Mouse (Mus musculus) liver, embryonic 16.5 days (tissue): ENCODE measurements around the gene Ppm1d. TPM values are rescaled to one million over a fixed set of nuclear protein-coding genes. Genes with fewer than 3 reads are reported as not detected.
A peak's percentile ranks its signal among the peaks of the same experiment; 100 is the strongest.

Experiments
- ATAC-seq: fragments of 200-750 bp; cut with Nextera tagmentation; 2 replicates; pipeline ENCODE4 v1.8.0; 2017; ENCODE audit warnings: low read depth, mild to moderate bottlenecking, moderate number of reproducible peaks, moderate library complexity
- H3K27ac ChIP-seq: fragments of 300-500 bp; sonication (generic); 2 replicates; pipeline ENCODE4 v1.5.1; 2014; ENCODE audit warnings: mild to moderate bottlenecking, low read length
- H3K27me3 ChIP-seq: fragments of 300-500 bp; sonication (generic); 2 replicates; pipeline ENCODE4 v1.6.1; 2014; ENCODE audit warnings: low read depth, low read length, mixed read lengths; ENCODE audit not compliant: control insufficient read depth, insufficient read depth
- H3K36me3 ChIP-seq: fragments of 300-500 bp; sonication (generic); 2 replicates; pipeline ENCODE4 v1.6.1; 2014; ENCODE audit warnings: mild to moderate bottlenecking; ENCODE audit not compliant: control insufficient read depth, insufficient read depth
- H3K4me1 ChIP-seq: fragments of 300-500 bp; sonication (generic); 2 replicates; pipeline ENCODE4 v1.6.1; 2014; ENCODE audit warnings: low read depth, low read length, mixed read lengths; ENCODE audit not compliant: control insufficient read depth
- H3K4me2 ChIP-seq: fragments of 300-500 bp; sonication (generic); 2 replicates; pipeline ENCODE4 v1.6.1; 2014; ENCODE audit warnings: low read depth, low read length, mixed read lengths
- H3K4me3 ChIP-seq: fragments of 300-500 bp; sonication (generic); 2 replicates; pipeline ENCODE4 v1.5.1; 2014; ENCODE audit warnings: low read depth, mild to moderate bottlenecking, low read length
- H3K9ac ChIP-seq: fragments of 300-500 bp; sonication (generic); 2 replicates; pipeline ENCODE4 v1.6.1; 2014; ENCODE audit warnings: low read depth, low read length
- H3K9me3 ChIP-seq: fragments of 300-500 bp; sonication (generic); replicated peaks from 2 replicates; pipeline ENCODE4 v1.6.1; 2016; ENCODE audit warnings: low read length; ENCODE audit not compliant: control insufficient read depth
- WGBS: fragments of 180-500 bp; shearing (Covaris S2); extraction: QIAGEN DNeasy Blood & Tissue Kit; methylation state at CpG from one replicate; pipeline ENCODE4 v1.1.7; 2014; ENCODE audit not compliant: insufficient replicate concordance; 5-methylcytosine and 5-hydroxymethylcytosine counted together
- polyA plus RNA-seq: library from polyadenylated mRNA; unstranded; fragments of >200 nt; fragmentation: Nextera tagmentation; extraction: Ambion mirVana; gene quantifications from 2 replicates; pipeline ENCODE4 v1.2.1, GENCODE M21; 2015

The Ppm1d gene
- polyA plus RNA-seq, 1 experiment from 2014 or later, result 18.4 TPM

- Histone ChIP-seq H3K4me2 (peak overlapping the region; percentile 63), H3K9ac (peak overlapping the region; percentile 50), H3K9me3 (no peaks in the 10 kb centered on the region), H3K27me3 (no peaks in the 10 kb centered on the region), H3K36me3 (peaks cover 16% of the 10 kb centered on the region), H3K27ac (no peak overlapping the region), H3K4me3 (peak overlapping the region; percentile 99), H3K4me1 (peaks cover 16% of the 10 kb centered on the region)
- 91% methylated on average over 3 of the region's 3 CpGs for WGBS
- ATAC-seq, result no peak
Measured at GRCm38 (mm10) chr11:85313361-85313760, 2.3 kb downstream of the Ppm1d start.

GRCm38 (mm10) chr11:85323567-85324330 is 12.7 kb downstream of the Ppm1d start:
- Histone ChIP-seq H3K27me3 (no peaks in the 10 kb centered on the region), H3K4me1 (peaks cover 8% of the 10 kb centered on the region), H3K4me2 (0 out of 2 replicates have a peak overlapping the region, but pooled peaks have one; percentile 3), H3K4me3 (no peak overlapping the region), H3K9ac (no peak overlapping the region), H3K9me3 (no peaks in the 10 kb centered on the region), H3K36me3 (peaks cover 4% of the 10 kb centered on the region; the same call in 1 of the 2 replicates), H3K27ac (no peak overlapping the region; the same call in 1 of the 2 replicates)
- no peak for ATAC-seq
- 41% methylated on average over 9 of the region's 9 CpGs for WGBS

DNA sequence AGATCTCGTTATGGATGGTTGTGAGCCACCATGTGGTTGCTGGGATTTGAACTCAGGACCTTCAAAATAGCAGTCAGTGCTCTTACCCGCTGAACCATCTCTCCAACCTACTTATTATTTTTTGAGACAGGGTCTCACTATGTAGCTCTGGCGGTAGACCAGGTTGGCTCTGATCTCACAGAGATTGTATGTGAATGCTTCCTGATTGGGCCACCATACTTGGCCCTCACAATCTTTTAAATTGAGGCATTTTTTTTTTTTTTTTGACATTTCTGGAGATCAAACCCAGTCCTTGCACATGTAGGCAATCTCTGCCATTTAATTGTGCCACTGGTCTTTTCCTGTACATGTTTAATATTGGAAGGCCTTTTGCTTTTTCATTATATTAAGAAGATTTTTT is 17.7 kb downstream of the Ppm1d start:
- Histone ChIP-seq H3K4me1 (peaks cover 6% of the 10 kb centered on the region), H3K4me2 (no peak overlapping the region), H3K36me3 (peaks cover 18% of the 10 kb centered on the region), H3K27me3 (no peaks in the 10 kb centered on the region), H3K9me3 (no peaks in the 10 kb centered on the region), H3K9ac (no peak overlapping the region), H3K27ac (no peak overlapping the region), H3K4me3 (no peak overlapping the region)
- ATAC-seq, result no peak
- WGBS, result 86% methylated on average over 3 of the region's 3 CpGs

GRCm38 (mm10) chr11:85329167-85329894 is 18.3 kb downstream of the Ppm1d start:
- Histone ChIP-seq H3K4me2 (no peak overlapping the region), H3K9ac (no peak overlapping the region), H3K4me1 (no peaks in the 10 kb centered on the region), H3K27ac (no peak overlapping the region), H3K27me3 (no peaks in the 10 kb centered on the region), H3K9me3 (no peaks in the 10 kb centered on the region), H3K36me3 (peaks cover 23% of the 10 kb centered on the region), H3K4me3 (no peak overlapping the region)
- no peak for ATAC-seq
- WGBS, result 91% methylated on average over 7 of the region's 7 CpGs

DNA sequence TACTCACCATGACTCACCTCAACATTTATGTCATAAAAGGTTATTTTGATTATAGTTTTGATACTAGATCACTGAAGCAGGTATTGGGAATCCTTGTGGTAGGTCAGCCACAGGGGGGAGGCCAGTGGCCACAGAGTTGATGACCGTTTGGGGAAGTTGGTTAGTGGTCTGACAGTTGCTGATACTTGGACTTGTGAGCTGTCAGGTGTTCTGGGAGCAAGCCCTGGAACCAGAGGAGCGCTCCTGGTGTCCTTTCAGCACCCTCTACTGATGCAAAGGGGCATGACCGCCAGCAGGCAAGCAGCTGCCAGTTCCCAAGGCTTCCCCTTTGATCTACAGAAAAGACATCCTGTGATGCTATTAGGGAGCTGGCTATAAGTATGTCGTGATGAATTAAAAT is 23.7 kb downstream of the Ppm1d start:
- H3K27me3 ChIP-seq, result no peaks in the 10 kb centered on the region
- H3K36me3 ChIP-seq, result peaks cover 30% of the 10 kb centered on the region
- H3K4me1 ChIP-seq, result peaks cover 13% of the 10 kb centered on the region
- H3K4me3 ChIP-seq, result no peak overlapping the region
- no peak overlapping the region for H3K4me2 ChIP-seq
- H3K9me3 ChIP-seq, result no peaks in the 10 kb centered on the region
- H3K27ac ChIP-seq, result no peak overlapping the region
- no peak for ATAC-seq
- no peak overlapping the region for H3K9ac ChIP-seq
- WGBS, result 56% methylated on average over 4 of the region's 4 CpGs

GRCm38 (mm10) chr11:85339173-85339831 is 28.3 kb downstream of the Ppm1d start:
- ATAC-seq, result peak; percentile 95
- Histone ChIP-seq H3K27ac (peak overlapping the region; percentile 94), H3K36me3 (peaks cover 33% of the 10 kb centered on the region), H3K9me3 (no peaks in the 10 kb centered on the region), H3K27me3 (no peaks in the 10 kb centered on the region), H3K4me1 (peaks cover 21% of the 10 kb centered on the region), H3K4me3 (peak overlapping the region; percentile 58), H3K9ac (peak overlapping the region; percentile 60), H3K4me2 (peak overlapping the region; percentile 58)
- 46% methylated on average over 6 of the region's 6 CpGs for WGBS

DNA sequence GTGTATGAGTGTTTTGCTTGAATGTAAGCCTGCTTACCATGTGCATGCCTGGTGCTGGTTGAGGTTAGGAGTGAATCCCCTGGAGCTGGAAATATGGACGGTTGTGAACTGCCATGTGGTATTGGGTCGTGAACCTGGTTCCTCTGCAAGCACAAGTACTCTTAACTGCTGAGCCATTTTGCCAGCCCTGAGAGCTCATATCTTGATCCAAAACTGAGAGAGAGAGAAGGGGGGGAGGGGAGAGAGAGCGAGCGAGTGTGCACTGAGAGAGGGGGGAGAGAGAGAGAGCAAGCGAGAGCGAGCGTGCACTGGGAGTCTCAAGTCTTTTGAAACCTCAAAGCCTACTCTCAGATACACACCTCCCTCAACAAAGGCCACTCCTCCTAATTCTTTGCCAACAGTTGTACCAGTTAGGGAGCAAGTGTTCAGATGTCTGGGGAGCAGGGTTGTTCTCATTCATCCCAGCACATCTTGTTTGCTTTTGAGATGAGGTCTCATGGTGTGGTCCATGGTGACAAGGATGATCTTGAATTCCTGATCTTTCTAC is 29.1 kb downstream of the Ppm1d start:
- H3K4me2 ChIP-seq, result peak overlapping the region; percentile 58
- H3K36me3 ChIP-seq, result peaks cover 35% of the 10 kb centered on the region
- no peaks in the 10 kb centered on the region for H3K27me3 ChIP-seq
- peaks cover 21% of the 10 kb centered on the region for H3K4me1 ChIP-seq
- no peaks in the 10 kb centered on the region for H3K9me3 ChIP-seq
- ATAC-seq, result peak; percentile 46
- peak overlapping the region; percentile 60 for H3K9ac ChIP-seq
- peak overlapping the region; percentile 58 for H3K4me3 ChIP-seq
- WGBS, result 27% methylated on average over 7 of the region's 7 CpGs
- peak overlapping the region; percentile 94 for H3K27ac ChIP-seq

GRCm38 (mm10) chr11:85352539-85353380 is 41.7 kb downstream of the Ppm1d start, which contains the start of gene Bcas3:
TSS of gene Bcas3 (plus strand) at chr11:85353167.
- Histone ChIP-seq H3K4me1 (peaks cover 24% of the 10 kb centered on the region), H3K9me3 (no peaks in the 10 kb centered on the region), H3K27ac (peak within 1 kb of the TSS; percentile 90), H3K36me3 (no peaks in the 10 kb centered on the region), H3K27me3 (no peaks in the 10 kb centered on the region), H3K9ac (peak within 1 kb of the TSS; percentile 93), H3K4me3 (peak within 1 kb of the TSS; percentile 91), H3K4me2 (peak within 1 kb of the TSS; percentile 77)
- WGBS, result under 1% methylated on average over 47 of the region's 47 CpGs
- ATAC-seq, result peak; percentile 96
